Mouse (Mus musculus): ENCODE data around the gene Mpp1. TPM values are rescaled to one million over a fixed set of nuclear protein-coding genes. Genes with fewer than 3 reads are reported as not detected.

Gene Mpp1
- 53.5 TPM for polyA plus RNA-seq (2015; fragmentation: Illumina TruSeq; extraction: RNeasy Lipid Tissue Mini Kit (QIAGEN cat#74804); ENCODE audit: low read depth, low replicate concordance)

GRCm38 (mm10) chrX:75130467-75131160 is at the start of gene Mpp1:
Gene Mpp1 (minus strand): TSS chrX:75131016.

DNA sequence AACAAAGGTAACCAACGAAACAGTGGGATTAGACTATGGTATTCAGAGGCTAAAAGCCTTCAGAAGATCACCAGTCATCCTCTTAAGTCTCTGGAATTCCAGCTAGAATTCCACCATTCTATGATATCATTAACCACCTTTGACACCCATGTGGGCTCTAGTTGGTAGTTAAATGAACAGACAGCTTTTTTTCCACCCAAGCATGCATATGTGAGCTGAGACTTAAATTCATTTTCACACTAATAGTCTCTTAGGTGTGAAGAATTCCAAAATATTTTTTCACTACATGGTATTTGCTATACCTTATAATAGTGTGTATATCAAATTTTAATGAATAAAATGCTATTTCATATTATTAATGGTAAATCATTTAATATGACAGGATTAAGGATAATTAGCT is 32.9 kb upstream of the Mpp1 start, which contains the start of gene Smim9:
Gene Smim9 (minus strand): TSS at position 101 of the 400 bp plus-strand sequence.

DNA sequence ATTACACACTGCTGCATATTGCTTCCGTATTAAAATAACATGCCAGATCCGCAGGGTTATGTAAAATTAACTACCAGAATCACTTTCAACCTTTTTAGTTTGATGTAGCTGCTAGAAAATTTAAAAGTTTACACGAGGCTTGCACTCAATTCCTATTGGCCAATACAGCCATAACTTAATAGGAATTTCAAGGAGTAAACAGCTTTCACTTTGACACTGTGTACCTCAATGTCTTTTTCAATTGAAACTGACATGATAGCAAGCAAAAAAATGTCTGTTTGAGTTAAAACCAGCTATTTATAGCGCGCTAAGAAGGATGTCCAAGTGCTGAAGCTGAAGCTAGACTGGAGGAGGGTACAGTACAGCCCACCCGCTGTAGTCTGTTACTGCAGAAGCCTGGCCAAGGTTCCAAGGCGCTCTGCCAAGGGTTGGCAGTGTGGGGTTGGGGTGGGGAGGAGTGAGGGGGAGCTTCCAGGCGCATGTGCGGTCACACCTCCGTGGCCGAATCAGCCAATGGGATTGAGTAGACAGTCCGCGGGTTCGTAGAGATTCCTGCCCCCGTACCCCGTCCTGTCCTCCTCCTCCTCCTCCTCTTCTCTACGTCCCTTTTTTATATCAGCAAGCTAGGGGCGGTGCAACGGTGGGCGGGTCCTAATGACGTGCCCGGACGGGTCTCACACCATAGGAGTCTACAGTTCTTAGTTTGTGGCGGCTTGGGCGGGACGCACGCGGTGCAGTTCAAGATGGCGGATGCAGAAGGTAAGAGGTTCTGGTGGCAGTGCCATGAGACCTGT is 35.2 kb downstream of the Mpp1 start, which contains the start of gene Dkc1:
Gene Dkc1 (plus strand): TSS at position 486 of the 794 bp plus-strand sequence.

GRCm38 (mm10) chrX:75084774-75085508 is 45.9 kb downstream of the Mpp1 start, which contains the start of gene Gab3:
Gene Gab3 (minus strand): TSS chrX:75085458.

Other genes with a start within 250 kb of the Mpp1 start
- gene Gab3, start 45.6 kb downstream of the Mpp1 start, polyA plus RNA-seq (2015; fragmentation: Illumina TruSeq; extraction: RNeasy Lipid Tissue Mini Kit (QIAGEN cat#74804); ENCODE audit: low read depth, low replicate concordance), result 1.4 TPM
- 31.0 TPM for gene Dkc1, start 35.2 kb downstream of the Mpp1 start, polyA plus RNA-seq (2015; fragmentation: Illumina TruSeq; extraction: RNeasy Lipid Tissue Mini Kit (QIAGEN cat#74804); ENCODE audit: low read depth, low replicate concordance)
- gene Smim9, start 32.8 kb upstream of the Mpp1 start, polyA plus RNA-seq (2015; fragmentation: Illumina TruSeq; extraction: RNeasy Lipid Tissue Mini Kit (QIAGEN cat#74804); ENCODE audit: low read depth, low replicate concordance), result not detected